Mouse (Mus musculus) stomach, embryonic 16.5 days (tissue): ENCODE data around the gene Hopx. TPM values are rescaled to one million over a fixed set of nuclear protein-coding genes. Genes with fewer than 3 reads are reported as not detected.

Source experiments
- ATAC-seq: fragments of 200-750 bp; cut with Nextera tagmentation; 2 replicates; pipeline ENCODE4 v1.8.0; 2017; ENCODE audit warnings: moderate number of reproducible peaks, moderate TSS enrichment; ENCODE audit not compliant: insufficient read depth, low FRiP score
- H3K27ac ChIP-seq: fragments of 300-500 bp; sonication (generic); 2 replicates; pipeline ENCODE4 v1.5.1; 2014; ENCODE audit warnings: low read length
- H3K27me3 ChIP-seq: fragments of 300-500 bp; sonication (generic); 2 replicates; pipeline ENCODE4 v1.6.1; 2014; ENCODE audit warnings: low read length, control low read depth, mixed read lengths; ENCODE audit not compliant: control insufficient read depth, insufficient read depth
- H3K36me3 ChIP-seq: fragments of 300-500 bp; sonication (generic); 2 replicates; pipeline ENCODE4 v1.6.1; 2014; ENCODE audit warnings: low read length; ENCODE audit not compliant: control insufficient read depth, insufficient read depth
- H3K4me1 ChIP-seq: fragments of 300-500 bp; sonication (generic); 2 replicates; pipeline ENCODE4 v1.6.1; 2014; ENCODE audit warnings: low read length, control low read depth, mixed read lengths; ENCODE audit not compliant: control insufficient read depth, insufficient read depth
- H3K4me2 ChIP-seq: fragments of 300-500 bp; sonication (generic); 2 replicates; pipeline ENCODE4 v1.6.1; 2014; ENCODE audit warnings: low read depth, low read length, mixed read lengths
- H3K4me3 ChIP-seq: fragments of 300-500 bp; sonication (generic); replicated peaks from 2 replicates; pipeline ENCODE4 v1.5.1; 2014; ENCODE audit warnings: mild to moderate bottlenecking, low read length
- H3K9ac ChIP-seq: fragments of 300-500 bp; sonication (generic); 2 replicates; pipeline ENCODE4 v1.6.1; 2014; ENCODE audit warnings: low read length
- H3K9me3 ChIP-seq: fragments of 300-500 bp; sonication (generic); replicated peaks from 2 replicates; pipeline ENCODE4 v1.6.1; 2016; ENCODE audit warnings: low read length, control low read depth; ENCODE audit not compliant: control insufficient read depth
- WGBS: fragments of 180-500 bp; shearing (Covaris S2); extraction: QIAGEN DNeasy Blood & Tissue Kit; methylation state at CpG from one replicate; pipeline ENCODE4 v1.1.7; 2014; 5-methylcytosine and 5-hydroxymethylcytosine counted together
- polyA plus RNA-seq: library from polyadenylated mRNA; unstranded; fragments of >200 nt; fragmentation: Nextera tagmentation; extraction: Ambion mirVana; gene quantifications from 2 replicates; pipeline ENCODE4 v1.2.1, GENCODE M21; 2015

Gene Hopx
- 6.9 and 11.2 TPM in 2 replicates for polyA plus RNA-seq

- Histone ChIP-seq H3K4me2 (peak within 1 kb of the TSS; percentile 45), H3K27ac (peak within 1 kb of the TSS; percentile 56), H3K27me3 (no peaks in the 10 kb centered on the region), H3K4me3 (peak within 1 kb of the TSS; percentile 22), H3K9me3 (no peaks in the 10 kb centered on the region), H3K9ac (peak within 1 kb of the TSS; percentile 49), H3K36me3 (no peaks in the 10 kb centered on the region), H3K4me1 (peaks cover 11% of the 10 kb centered on the region)
- ATAC-seq, result peak; percentile 69
- 26% methylated on average over 33 of the region's 33 CpGs for WGBS
Measured at GRCm38 (mm10) chr5:77114817-77115731, at the start of gene Hopx. Hopx (minus strand) TSS chr5:77115121.

- Histone ChIP-seq H3K27me3 (no peaks in the 10 kb centered on the region), H3K4me2 (no peak overlapping the region), H3K4me1 (peaks cover 5% of the 10 kb centered on the region; the same call in 1 of the 2 replicates), H3K9ac (no peak overlapping the region), H3K27ac (no peak overlapping the region), H3K36me3 (no peaks in the 10 kb centered on the region), H3K9me3 (no peaks in the 10 kb centered on the region), H3K4me3 (no peak overlapping the region)
- WGBS, result 58% methylated on average over 7 of the region's 7 CpGs
- ATAC-seq, result no peak
Measured at GRCm38 (mm10) chr5:77163597-77163996, 48.7 kb upstream of the Hopx start.

- no peak overlapping the region for H3K4me3 ChIP-seq
- H3K4me1 ChIP-seq, result peaks cover 5% of the 10 kb centered on the region; the same call in 1 of the 2 replicates
- H3K4me2 ChIP-seq, result no peak overlapping the region
- WGBS, result 94% methylated on average over 3 of the region's 3 CpGs
- no peak for ATAC-seq
- H3K27me3 ChIP-seq, result no peaks in the 10 kb centered on the region
- no peak overlapping the region for H3K9ac ChIP-seq
- no peak overlapping the region for H3K27ac ChIP-seq
- no peaks in the 10 kb centered on the region for H3K9me3 ChIP-seq
- H3K36me3 ChIP-seq, result no peaks in the 10 kb centered on the region
Measured at GRCm38 (mm10) chr5:77162566-77162965, 47.6 kb upstream of the Hopx start.

GRCm38 (mm10) chr5:77157777-77158540 lies 43.0 kb upstream of the Hopx start:
- no peak overlapping the region for H3K4me2 ChIP-seq
- ATAC-seq, result no peak
- no peaks in the 10 kb centered on the region; the same call in 1 of the 2 replicates for H3K4me1 ChIP-seq
- no peak overlapping the region for H3K9ac ChIP-seq
- H3K4me3 ChIP-seq, result no peak overlapping the region
- WGBS, result 47% methylated on average over 14 of the region's 14 CpGs
- no peaks in the 10 kb centered on the region for H3K36me3 ChIP-seq
- H3K27me3 ChIP-seq, result no peaks in the 10 kb centered on the region
- no peaks in the 10 kb centered on the region for H3K9me3 ChIP-seq
- H3K27ac ChIP-seq, result no peak overlapping the region

GRCm38 (mm10) chr5:77156938-77157337 lies 42.0 kb upstream of the Hopx start:
- Histone ChIP-seq H3K4me2 (no peak overlapping the region), H3K36me3 (no peaks in the 10 kb centered on the region), H3K27ac (peak overlapping the region; percentile 49; the same call in 1 of the 2 replicates), H3K9ac (no peak overlapping the region), H3K4me3 (no peak overlapping the region), H3K4me1 (no peaks in the 10 kb centered on the region; the same call in 1 of the 2 replicates), H3K9me3 (no peaks in the 10 kb centered on the region), H3K27me3 (no peaks in the 10 kb centered on the region)
- WGBS, result 58% methylated on average over 5 of the region's 5 CpGs
- ATAC-seq, result no peak; the same call in 1 of the 2 replicates

- peak overlapping the region; percentile 18; the same call in 1 of the 2 replicates for H3K27ac ChIP-seq
- no peak overlapping the region for H3K9ac ChIP-seq
- no peak overlapping the region for H3K4me2 ChIP-seq
- no peaks in the 10 kb centered on the region for H3K27me3 ChIP-seq
- no peaks in the 10 kb centered on the region; the same call in 1 of the 2 replicates for H3K4me1 ChIP-seq
- no peak for ATAC-seq
- no peaks in the 10 kb centered on the region for H3K36me3 ChIP-seq
- no peaks in the 10 kb centered on the region for H3K9me3 ChIP-seq
- no peak overlapping the region for H3K4me3 ChIP-seq
- WGBS, result 85% methylated on average over 12 of the region's 12 CpGs
Measured at GRCm38 (mm10) chr5:77155526-77155925, 40.6 kb upstream of the Hopx start.

GRCm38 (mm10) chr5:77154812-77155211 lies 39.9 kb upstream of the Hopx start:
- Histone ChIP-seq H3K9ac (no peak overlapping the region), H3K27ac (no peak overlapping the region), H3K36me3 (no peaks in the 10 kb centered on the region), H3K4me3 (no peak overlapping the region), H3K4me2 (no peak overlapping the region), H3K4me1 (no peaks in the 10 kb centered on the region; the same call in 1 of the 2 replicates), H3K9me3 (no peaks in the 10 kb centered on the region), H3K27me3 (no peaks in the 10 kb centered on the region)
- peak; percentile 53; the same call in 1 of the 2 replicates for ATAC-seq
- WGBS, result 61% methylated on average over 5 of the region's 5 CpGs

- H3K4me3 ChIP-seq, result no peak overlapping the region
- no peak overlapping the region for H3K9ac ChIP-seq
- H3K4me1 ChIP-seq, result no peaks in the 10 kb centered on the region
- WGBS, result 85% methylated on average over 3 of the region's 3 CpGs
- no peaks in the 10 kb centered on the region for H3K9me3 ChIP-seq
- H3K27me3 ChIP-seq, result no peaks in the 10 kb centered on the region
- no peak for ATAC-seq
- no peak overlapping the region for H3K27ac ChIP-seq
- H3K36me3 ChIP-seq, result no peaks in the 10 kb centered on the region
- no peak overlapping the region for H3K4me2 ChIP-seq
Measured at GRCm38 (mm10) chr5:77151738-77152137, 36.8 kb upstream of the Hopx start.

- H3K27ac ChIP-seq, result no peak overlapping the region
- ATAC-seq, result no peak
- H3K4me2 ChIP-seq, result no peak overlapping the region
- no peak overlapping the region for H3K4me3 ChIP-seq
- H3K27me3 ChIP-seq, result no peaks in the 10 kb centered on the region
- H3K9me3 ChIP-seq, result no peaks in the 10 kb centered on the region
- H3K36me3 ChIP-seq, result no peaks in the 10 kb centered on the region
- H3K4me1 ChIP-seq, result no peaks in the 10 kb centered on the region
- no peak overlapping the region for H3K9ac ChIP-seq
- 46% methylated on average over 7 of the region's 7 CpGs for WGBS
Measured at GRCm38 (mm10) chr5:77151075-77151474, 36.2 kb upstream of the Hopx start.
